Mouse (Mus musculus) lung, postnatal 10 days (tissue): ENCODE measurements at regions not wholly inside any gene's neighbourhood (a gene's known extent, or its start where the extent isn't known, plus 50 kb on each side); places are given as distances from the start of the nearest gene placed in this dataset.

Experiments used
- DNase-seq: peaks from one replicate; pipeline ENCODE4 v3.0.0; 2021

DNA sequence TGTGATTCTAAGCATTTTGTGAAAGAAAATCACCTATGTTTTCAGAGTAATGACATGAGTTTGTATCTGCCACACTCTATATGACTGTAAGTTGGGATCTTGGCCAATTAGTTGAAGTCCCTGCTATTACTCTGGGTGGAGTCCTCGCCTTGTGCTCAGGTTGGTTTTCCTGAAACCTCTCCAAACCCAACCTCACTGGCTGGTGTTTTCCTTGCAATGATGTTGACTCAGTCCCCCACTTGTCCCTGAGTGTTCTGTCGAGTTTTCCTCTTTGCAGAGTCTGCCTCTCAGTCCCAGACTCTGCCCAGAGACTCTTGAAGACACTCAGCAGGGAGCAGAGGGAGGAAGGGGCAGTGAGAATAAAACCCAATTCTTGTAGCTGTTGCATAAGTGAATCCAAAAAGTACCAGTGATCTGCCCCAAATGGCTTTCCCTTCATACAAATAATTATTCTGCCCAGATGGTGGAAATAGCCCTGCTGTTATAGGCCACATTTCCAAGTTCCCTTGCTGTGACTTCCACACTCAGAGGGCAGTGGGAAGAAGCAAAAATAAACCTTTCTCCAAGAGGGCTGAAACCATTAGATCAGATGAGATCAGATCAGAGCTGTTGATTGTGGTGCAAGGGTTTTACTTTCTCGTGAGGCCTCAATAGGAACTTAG, 694.3 kb downstream of the Hs3st4 start:
- peak; percentile 68 for DNase-seq

DNA sequence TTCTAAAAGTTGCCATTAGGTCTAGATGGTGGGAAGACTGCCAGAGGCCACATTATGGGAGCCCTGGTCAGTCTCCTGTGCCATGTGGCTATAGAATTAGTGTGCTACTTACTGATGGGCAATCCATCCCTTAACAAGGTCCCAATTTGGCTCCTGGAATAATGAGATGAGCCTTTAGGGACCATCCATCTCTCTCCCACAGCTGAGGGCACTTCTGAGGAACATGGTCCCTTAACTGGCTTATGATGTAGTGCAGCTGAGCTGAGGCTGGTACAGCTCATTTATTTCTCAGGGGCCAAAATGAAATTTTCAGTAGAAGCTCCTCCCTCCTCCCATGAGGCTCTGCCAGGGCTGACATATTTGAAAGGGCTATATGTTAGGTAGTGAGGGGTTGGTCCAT, 697.9 kb downstream of the Hs3st4 start:
- no peak for DNase-seq

DNA sequence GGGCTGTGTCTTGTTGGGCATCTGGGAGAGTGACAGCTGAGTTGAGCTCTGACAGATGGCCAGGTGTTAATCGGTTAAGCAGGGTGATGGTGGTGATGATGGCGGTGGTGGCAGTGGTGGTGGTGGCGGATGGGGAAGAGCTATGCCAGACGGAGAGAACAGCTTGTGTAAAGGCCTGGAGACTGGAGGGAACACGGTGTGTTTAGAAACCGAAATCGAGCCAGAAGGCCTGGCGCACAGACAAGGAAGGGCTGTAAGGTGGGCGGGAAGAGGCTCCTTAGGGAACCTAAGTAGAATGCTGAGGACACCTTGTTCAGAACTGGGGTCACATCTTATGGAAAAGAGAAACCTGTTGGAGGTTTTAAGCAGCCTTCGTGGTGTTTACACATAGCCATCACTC, 698.5 kb downstream of the Hs3st4 start:
- DNase-seq: no peak

DNA sequence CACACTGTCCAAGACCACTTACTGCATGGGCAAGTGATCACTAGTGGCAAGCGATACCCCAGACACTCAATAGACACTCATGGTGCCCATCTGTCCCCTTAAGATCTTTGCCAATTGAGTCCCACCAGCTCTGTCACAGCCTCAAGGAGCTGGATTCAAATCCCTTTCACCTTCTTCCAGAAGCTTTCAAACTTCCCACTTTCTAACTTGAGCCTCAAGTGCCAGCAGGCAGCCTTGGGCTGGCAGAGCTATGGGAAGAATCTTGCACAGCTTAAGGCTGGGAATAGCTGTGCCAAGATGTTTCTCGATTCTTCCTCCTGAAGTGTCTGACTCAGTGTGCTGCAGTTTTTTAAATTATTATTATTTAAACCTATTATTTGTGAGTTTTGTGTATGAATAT, 699.2 kb downstream of the Hs3st4 start:
- DNase-seq: no peak

DNA sequence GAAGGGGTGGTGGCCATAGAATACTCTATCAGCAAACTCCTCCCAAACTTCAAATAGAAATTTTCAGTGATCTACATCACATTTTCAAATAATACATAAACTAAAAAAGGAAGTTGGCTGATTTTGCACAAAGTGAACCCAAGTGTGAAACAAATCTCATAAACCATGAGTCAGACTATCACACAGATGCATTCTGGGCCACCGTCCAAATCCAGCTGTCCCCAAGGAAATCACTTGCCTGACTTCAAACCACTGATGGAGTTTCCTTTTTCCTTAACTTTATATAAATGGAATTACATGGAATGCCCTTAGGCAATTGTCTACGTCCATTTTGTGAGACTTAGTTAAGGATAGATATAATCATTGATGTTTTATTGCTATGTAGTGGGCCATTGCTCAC, 702.8 kb downstream of the Hs3st4 start:
- peak; percentile 54 for DNase-seq

DNA sequence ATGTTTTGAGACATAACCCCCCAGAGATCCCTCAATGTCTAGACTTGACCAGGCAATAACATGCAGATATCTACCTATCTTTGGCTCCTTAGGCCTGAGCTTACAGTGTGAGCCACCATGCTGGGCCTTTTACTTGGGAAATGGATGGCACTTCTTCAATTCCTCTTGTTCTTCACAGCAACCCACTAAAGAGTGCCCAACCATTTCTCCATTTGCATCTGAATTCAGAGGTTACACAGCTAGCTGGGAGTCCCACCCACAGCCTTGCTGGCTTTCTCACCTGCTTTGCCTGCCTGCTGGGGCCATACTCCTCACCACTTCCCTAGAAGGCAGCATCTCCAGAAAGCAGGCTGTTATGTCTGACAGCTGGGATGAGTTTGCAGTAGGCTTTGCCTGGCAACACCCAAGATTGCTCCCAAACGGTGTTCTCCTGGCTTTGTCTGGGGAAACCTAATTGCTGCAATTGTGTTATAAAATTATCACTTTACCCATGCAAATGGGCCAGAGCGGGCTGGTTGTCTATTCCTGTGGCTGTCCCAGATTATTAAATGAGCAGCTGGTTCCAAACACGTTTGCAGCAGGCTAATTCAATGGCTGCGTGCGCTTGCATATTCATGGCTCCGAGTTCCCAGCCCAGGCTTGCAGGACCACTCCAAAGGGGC, 721.6 kb downstream of the Hs3st4 start:
- DNase-seq: no peak

DNA sequence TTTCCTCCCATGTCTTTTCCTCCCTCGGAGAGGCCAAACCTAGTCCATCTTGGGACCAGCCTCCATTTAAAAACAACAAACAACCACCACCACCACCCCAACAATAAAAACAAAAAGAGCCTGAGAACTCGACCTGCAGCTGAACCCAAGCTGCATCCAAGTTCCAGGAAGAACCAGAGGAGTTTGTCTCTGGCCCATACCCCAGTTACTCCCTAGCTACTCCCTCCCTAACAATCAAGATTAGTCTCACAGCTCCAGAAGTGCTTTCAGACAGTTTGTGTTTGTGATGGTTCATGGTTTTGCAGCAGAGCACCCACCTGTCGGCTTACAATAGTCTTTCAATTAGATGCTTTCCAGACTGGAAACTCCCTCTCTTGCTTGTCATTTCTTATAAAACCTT, 724.5 kb downstream of the Hs3st4 start:
- no peak for DNase-seq

DNA sequence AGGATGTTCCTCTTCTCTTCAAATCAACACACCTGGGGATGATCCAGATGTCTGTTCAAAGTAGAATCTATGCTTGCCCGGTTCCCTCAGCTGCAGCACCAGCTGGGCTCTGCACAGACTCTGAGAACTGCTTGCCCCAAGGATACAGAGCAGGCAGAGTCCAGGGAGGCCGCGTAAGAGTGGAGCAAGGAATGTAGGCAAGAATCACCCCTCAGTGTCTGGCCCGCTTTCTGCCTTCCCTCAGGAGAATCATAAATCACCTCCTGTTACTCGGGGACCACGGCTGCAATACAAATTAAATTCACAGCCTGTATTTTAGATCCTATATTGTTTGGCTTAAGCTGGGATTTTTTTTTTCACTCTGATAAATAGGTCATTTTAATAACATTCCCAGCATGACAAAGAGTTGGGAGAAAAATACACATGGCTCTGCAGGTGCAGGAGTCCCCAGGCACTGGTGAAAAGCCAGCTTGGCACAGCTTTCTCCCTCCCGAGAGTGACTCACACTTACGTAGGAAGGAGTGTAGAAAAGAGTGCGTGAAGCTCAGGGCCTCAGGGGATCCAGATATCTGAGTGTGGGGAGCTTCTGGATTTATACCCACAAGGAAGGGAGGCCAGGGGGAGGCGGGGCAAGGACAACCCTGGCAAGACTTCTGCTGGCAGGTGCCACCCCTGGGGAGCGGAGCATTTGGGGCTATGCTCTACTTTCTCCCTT, 726.3 kb downstream of the Hs3st4 start:
- no peak for DNase-seq

DNA sequence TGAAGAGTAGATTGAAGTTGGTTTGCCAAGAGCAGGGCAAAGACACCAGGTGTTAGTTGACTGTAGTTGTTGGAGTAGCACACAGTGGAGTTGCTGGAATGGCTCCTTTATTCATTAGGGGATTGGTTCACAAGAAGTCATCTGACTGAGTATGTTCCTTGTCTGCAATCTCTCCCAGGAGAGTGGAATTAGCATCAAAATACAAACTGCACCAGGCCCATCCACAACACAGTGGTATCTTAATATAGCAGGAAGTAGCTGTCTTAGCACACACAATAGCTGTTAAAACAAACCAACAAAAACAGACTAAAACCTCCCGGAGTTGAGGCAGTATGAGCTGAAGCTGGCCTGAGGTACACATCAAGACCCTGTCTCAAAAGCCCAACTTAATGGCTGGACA, 723.5 kb upstream of the Kdm8 start:
- no peak for DNase-seq

DNA sequence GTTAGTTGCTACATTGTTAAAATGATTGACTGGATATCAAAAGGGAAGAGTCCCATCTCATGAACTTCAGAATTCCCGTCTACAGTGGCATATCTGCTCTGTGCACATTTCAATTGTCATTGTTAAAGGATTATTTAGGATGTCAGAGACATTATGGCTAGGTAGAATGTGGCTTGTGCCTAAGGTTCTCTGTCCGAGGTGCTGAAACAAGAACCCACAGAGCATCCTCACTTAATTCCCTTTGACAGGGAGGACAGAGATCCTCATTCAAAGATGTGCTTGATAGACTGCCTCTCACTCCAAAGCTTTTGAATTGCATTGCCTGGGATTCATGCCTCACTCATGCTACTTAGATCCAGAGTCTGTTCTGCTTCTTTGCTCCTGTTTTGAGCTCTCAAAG, 702.4 kb upstream of the Kdm8 start:
- DNase-seq: peak; percentile 13

DNA sequence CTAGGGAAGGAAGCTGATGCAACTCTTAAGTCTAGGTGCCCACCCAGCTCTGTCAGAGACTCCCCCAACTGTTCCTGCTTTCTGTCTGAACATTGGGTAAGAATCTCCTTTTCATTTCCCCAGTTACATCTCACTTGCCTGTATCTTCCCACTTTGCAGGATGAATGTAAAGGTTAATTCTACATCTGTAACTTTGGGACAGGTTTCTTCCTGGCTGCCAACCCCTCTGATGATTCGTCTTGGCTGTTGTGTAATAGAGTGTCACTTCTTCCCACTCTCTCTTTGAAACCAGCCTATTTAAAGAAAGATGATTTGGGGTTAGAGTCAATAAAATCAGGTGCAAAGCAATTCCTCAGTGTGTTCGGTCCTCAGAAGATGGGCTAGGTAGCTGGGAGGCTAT, 698.2 kb upstream of the Kdm8 start:
- DNase-seq: no peak

DNA sequence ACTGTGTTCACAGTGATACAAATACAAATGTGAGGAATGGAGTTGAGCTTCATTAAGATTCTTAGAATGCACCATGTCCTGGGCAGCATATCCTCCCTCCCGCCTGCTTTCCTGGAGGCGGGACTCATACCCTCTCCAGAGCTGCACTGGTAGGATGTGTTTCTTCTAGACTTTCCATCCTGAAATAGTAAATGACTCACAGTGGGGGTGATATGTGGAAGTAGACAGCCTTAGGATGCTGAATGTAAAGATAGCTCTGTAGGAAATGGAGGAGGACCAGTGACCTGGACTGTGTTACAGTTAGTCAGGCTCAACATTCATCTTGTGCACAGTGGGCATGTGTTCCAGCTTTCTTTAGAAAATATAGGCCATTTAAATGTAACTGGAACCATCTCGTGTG, 696.1 kb upstream of the Kdm8 start:
- no peak for DNase-seq

DNA sequence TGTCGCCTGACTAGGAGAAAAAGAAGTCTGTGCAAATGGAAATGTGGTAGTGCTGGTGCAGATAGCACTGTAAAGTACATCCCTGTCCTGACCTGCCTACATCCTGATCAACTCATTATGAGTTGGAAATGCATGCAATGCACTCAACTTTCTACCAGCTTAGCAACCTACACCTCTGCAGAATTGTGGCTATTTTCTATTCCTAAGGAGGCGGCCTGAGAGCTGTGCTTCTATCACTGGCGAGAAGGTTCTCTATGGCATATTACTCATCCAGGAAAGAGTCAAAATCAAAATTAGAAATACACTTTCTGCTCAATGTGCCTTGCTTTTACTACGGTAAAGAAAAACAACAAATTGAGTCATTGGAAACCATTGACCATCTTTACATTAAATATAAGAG, 685.4 kb upstream of the Kdm8 start:
- DNase-seq: no peak

DNA sequence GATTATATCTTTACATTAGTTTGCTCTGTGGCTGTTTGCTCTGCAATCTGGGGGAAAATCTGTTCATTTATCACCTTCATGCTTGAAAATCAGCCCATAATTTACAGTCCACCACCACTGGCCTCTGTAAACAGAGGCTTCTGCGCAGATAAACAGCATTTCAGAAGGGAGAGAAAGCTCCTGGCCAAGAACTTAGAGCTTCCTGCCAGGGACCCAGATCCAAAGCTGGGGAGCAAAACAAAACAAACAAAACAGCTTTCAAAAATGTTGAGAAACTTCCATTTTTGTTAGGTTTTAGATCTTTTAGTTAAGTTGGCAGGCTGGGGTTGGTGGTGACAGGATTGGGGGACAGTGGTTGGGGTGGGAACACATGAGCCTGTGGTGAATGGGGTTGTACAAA, 666.7 kb upstream of the Kdm8 start:
- DNase-seq: peak; percentile 3

DNA sequence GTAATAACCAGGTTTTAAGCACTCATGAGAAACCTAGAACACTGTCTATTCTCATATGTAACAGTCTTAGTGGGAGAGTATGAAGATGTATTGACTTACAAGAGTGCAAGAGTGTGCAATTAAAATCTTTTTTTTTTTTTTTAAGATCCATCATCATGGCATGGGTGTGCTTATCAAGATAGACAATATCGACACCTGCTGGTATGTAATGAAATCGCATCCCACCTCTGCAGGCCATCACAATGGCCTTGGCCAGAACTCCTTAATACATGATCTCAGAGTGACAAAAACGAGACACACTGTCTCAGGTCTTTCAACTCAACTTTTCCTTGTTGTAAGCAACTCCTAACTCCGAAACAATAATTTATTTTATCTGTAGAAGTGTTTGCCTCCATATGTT, 661.7 kb upstream of the Kdm8 start:
- DNase-seq: peak; percentile 40

DNA sequence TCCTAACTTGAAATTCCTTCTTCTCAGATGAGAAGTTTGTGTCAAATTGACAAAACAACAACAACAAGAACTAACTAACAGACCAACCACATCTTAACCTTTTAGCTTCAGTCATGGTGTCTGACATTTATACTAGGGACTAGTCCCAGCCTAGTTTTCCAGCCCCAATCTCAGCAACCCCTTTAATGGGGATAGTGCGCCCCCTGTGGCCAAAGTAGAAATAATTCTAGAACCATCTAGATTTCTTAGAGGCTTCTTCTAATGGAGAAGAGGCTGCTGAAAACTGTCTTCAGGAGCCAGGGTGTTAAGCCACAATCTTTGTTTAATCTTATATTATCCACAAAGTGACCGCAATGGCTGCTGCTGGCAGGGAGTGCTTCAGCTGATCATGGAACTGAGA, 659.5 kb upstream of the Kdm8 start:
- no peak for DNase-seq

DNA sequence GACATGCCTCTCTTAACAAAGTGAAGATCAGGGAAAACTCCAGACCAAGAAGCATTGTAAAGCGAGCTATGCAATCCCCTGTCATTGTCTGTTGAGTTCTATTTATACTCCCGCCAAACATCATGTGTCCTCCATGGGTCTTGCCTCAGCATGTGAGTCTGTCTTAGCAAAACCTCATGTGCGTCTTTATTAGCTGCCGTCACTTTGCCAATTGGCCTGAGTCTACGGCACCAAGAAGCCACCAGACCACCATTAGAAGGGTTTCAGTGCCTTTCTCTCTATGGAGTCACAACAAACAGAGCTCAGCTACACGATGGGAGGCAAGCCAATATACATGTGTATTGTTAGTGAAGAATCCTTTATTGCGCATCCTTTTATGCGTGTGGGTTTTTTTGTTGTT, 658.6 kb upstream of the Kdm8 start:
- DNase-seq: no peak

DNA sequence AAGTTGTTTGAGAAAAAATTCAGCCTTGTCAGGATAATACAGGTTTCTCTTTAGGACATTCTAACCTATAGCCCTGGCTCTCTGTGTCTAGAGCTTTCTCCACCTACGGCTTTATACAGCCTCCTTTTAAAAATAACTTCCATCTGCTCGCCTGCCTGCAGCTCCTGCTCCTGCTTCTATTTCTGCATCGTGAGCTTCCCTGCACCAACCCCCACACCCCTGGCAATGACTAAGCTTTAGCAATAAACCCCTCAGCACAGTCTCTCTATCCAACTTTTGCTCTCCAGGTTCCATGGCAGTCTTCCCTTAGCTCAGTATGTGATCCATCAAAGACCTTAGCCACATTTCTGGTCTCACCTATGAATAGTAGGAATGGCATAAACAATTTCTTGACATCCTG, 655.7 kb upstream of the Kdm8 start:
- no peak for DNase-seq

DNA sequence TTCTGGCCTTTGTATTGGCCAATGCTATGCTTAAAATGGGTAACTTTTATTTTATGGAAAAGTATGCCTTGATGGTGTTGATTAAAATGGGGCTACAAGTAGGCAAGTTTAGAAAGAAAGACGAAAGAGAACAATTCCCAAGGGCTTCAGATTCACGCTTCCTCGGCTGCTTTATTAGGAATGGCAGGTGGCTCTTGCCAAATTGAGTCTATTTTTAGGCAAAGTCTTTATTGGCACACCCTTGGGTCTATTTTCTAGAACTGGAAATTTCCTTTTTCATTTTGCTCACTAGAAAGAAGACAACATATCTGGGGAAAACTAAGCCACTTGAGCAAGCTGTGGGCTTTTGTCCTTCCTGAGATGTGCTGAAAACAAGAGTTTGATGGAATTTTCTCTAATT, 641.4 kb upstream of the Kdm8 start:
- DNase-seq: no peak

DNA sequence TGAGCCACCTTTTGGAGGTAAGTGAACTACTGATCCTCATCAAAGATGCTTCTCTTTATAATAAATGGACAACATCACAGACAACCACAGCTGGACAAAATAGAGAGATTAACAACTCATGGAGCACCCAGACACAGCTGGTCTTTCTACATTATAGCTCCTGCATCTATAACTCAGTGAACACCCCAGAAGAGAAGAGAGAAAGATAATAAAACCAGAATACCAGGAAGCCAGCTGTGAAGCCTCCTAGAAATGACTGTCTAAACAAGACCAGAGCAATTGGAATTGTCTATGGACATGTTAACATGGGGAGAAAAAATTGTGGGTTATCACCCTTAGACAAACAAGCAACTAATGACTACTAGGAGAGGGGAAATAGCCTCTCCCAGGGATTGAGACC, 609.8 kb upstream of the Kdm8 start:
- DNase-seq: no peak

DNA sequence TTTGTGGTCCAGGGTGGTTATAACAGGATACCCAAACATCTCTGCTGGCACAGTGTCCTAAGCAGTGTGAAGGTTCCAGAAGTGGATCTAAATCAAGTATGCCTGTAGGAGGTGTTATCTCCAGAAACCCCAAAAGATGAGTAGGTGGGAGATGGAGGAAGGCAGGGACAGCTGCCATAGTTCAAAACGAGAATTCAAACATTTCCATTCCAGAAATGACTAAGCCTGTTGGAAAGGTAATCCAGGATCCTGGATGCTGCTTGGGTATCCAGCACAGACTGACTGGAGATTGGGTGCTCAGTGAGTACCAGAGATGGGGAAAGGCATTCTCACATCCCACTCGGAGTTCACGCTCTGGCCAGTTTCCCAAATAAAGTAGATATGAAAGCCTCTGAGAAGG, 607.9 kb upstream of the Kdm8 start:
- no peak for DNase-seq

DNA sequence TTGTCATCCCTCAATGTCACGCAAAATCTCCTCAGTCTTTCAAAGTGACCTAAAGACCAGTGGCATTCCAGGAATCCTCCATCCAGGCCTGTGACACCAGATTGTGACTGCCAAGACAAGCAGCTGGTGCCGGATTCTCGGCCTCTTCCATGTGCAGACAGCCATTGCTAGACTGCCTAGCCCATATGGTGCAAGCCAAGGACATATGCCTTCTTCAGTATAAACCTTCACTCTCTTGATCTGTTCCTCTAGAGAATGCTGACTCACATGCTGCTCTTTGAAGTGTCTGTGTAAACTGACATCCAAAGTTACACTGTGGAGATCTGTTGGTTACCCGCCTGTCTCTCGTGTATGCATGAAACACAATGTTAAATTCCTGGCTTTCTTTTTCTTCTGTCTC, 589.4 kb upstream of the Kdm8 start:
- DNase-seq: no peak

DNA sequence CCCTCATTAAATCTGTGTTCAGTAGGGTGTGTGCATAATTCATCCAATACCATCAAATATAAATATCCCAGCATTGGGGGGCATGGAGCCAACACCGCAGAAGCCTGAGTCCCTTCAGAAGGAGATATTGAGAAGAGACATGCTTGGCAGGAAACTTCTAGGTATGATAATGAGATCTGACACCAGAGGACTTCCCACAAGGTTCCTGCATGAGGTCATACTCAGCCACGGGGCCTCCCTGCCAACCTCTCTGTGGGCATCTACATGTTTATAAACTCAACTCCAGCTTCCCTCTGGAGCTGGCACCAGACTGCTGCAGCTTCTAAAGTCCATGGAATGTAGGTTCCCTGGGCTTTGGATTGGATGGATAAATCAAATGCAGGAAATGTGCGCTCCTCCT, 587.4 kb upstream of the Kdm8 start:
- DNase-seq: no peak

DNA sequence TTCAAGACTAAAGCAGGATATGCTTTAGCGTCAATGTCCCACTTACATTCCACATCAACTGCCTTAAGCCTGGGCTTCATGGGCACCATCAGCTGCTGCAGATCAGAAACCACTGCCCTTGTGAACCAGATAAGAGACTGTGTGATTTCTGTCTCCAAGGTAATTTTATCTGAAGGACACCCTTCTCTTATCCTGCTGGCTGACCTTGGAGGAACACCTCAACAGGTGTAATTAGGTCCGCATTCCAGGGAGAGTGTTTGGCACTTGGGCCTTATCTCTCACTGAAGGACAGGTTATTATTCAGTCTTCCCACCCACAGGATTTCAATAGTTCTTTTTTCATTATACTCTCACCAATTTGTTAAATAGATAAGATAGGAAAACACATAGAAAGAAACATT, 583.1 kb upstream of the Kdm8 start:
- no peak for DNase-seq
